Mouse (Mus musculus) c-Kit-negative CD71-positive TER-119-positive erythroid progenitor cells, embryonic 14.5 days (primary cell): ENCODE measurements around the gene Zfp982.
"Not testable (repeated sequence)": the region's sequence is repeated elsewhere in the genome, so short reads cannot be mapped to it uniquely, and the experiment has no call there.

Experiments
- DNase-seq: peaks from one replicate; pipeline ENCODE4 v3.0.0-alpha.2; 2013; ENCODE audit warnings: low read depth, low spot score

The Zfp982 gene

DNA sequence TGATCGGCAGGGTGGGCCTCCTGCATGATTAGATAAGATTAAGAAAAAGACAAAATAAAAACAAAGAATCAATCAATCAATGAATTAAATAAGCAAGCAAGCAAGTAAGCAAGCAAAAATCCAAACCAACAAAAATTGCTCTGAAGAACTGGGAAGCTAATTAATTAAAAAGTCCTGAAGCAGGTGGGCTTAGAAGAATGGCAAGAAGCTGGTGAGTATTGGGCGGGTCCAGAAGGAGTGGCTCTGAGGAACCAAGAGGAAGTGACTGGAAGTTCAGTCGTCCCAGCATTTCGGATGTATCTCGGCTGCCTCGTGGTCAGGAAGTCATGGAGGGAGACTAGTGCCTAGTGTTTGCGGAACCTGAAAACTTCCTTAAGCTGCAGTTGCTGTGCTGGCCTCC, at the start of gene Zfp982:
TSS of gene Zfp982 (plus strand) at position 301 of the 400 bp plus-strand sequence.
- DNase-seq: not testable (repeated sequence)

DNA sequence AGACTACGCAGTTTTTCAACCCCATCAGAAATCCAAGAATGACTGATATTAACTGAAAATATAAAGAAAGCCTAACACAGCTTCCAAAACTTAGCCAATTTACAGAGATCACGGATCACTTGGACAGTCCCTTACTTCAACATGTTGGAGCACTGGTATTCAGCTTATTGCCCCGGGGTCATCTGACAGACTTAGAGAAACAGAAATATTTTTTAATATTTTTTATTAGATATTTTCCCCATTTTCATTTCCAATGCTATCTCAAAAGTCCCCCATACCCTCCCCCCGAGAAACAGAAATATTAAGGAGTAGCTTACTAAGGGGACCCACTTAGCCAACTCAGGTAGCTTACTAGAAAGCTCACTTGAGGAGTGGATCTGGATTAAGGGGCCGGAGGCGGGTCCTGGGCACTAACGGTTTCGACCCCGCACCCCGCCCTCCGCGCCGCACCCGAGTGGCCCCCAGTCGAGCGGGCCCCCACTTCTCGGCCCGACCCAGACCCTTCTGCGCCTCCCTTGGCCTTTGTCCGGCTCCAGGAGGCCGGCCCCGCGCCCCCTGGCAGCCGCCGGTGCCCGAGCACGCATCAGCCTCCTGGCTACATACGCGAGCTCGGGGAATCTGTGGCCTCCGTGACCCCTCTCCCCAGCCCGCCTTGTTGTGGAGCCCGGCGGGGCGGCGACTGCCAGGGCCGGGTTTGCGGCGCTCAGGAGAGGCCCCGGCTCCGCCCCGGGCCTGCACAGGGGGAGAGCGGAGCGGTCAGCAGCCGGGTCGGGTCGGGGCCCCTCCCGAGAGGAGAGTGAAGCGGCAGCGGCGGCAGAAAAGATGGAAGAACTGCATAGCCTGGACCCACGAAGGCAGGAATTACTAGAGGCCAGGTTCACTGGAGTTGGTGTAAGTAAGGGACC, 49.3 kb upstream of the Zfp982 start:
- DNase-seq: not testable (repeated sequence)

DNA sequence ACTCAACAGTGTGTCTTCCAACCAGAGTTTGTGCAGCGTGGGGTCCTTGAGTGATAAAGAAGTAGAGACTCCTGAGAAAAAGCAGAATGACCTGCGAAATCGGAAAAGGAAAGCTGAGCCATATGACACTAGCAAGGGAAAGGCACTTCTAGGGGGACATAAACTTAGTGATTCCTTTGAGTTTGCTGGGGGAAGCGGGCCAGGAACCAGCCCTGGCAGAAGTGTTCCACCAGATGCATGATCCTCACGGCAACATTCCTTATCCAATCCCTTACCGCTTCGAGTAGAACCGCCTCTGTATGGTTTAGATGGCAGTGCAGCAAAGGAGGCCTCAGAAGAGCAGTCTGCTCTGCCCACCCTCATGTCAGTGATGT, 48.7 kb upstream of the Zfp982 start:
- not testable (repeated sequence) for DNase-seq

DNA sequence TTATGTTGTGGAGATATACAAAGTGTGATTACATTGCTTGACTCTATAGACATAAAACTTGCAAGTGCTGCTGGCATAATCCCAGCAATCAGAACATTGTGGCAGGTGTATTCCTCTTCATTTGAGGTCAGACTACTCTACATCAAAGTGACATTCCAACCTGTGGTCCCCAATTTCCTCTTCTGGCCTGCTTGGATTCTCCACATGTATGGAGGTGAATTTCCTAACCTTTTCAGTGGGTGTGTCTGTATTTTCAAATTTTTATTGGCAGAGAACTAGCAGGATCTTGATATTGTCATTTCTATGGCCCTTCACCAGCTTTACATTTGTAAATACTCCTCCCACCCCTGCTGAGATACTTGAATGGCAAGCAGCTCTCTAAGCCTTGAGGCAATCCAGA, 46.8 kb upstream of the Zfp982 start:
- DNase-seq: not testable (repeated sequence)

DNA sequence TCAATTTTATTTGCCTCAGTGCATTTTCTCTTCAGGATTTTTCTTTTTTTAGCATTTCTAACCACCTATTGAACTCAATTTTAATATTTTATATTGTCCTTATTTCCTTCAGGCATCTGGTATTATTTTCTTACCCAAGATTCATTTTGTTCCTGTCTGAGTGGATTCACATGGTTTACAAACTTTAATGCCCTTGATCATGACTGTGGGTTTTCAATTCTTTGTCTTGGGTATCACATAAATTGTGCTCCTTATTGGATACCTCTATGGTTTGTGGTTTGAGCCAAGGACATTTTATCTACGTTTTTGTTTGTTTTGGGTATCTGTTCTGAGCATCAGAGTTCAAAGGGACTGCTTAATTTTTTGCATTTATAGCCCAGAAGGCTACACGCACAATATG, 43.9 kb upstream of the Zfp982 start:
- DNase-seq: no peak

DNA sequence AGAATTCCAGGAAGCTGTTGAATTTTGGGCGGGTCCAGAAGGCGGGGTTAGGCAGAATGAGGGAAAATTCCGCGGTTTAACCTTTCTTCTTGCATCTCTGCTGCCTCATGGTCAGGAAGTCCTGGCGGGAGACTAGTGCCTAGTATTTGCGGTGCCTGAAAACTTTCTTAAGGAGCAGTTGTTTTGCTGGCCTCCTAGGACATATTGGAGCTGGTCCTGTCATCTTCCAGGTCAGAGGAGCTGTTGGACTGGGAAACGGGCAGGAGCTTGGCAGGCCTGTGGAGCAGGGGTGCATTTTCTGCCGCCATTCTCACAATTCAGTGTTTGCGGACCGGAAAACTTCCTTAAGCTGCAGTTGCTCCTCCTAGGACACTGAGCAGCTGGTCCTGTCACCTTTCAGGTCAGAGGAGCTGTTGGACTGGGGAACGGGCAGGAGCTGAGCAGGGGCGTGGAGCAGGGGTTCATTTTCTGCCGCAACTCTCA, 43.1 kb upstream of the Zfp982 start:
- DNase-seq: no peak

DNA sequence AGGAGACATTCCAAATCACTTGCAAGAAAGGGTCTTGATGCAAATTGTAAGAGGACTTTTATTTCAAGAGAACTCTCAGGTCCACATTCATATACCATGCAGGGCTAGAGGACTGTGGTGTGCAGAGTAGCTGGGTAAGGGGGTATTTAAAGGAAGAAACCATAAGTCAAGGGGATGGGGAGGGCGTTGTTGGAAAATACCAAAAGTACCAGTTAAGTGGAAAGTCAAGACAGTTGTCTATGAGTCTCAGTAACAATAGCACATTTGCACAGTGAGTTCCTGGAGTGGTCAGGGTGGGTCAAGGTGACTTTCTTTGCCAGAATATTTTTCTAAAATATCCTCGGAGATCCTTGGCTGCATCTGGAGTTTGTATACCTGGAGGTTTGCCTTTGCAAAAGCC, 42.2 kb upstream of the Zfp982 start:
- not testable (repeated sequence) for DNase-seq

DNA sequence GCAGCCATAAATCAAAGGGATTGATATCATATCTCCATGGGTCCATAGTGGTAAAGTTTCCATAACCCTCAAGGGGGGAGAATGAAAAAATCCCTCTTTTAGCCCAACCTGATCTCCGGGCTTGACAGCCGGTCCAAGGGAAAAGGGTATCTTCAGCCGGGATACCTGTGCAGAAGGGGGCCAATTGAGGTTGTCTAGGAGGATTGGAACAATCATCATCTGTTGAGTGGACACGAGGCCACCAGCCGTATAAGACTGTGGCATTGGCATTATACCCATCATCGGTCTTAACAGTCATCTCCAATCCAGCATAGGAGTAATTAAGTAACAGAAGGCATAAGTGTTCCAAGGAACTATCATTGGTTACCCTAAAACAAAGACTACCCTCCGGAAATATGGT, 25.0 kb upstream of the Zfp982 start:
- not testable (repeated sequence) for DNase-seq

DNA sequence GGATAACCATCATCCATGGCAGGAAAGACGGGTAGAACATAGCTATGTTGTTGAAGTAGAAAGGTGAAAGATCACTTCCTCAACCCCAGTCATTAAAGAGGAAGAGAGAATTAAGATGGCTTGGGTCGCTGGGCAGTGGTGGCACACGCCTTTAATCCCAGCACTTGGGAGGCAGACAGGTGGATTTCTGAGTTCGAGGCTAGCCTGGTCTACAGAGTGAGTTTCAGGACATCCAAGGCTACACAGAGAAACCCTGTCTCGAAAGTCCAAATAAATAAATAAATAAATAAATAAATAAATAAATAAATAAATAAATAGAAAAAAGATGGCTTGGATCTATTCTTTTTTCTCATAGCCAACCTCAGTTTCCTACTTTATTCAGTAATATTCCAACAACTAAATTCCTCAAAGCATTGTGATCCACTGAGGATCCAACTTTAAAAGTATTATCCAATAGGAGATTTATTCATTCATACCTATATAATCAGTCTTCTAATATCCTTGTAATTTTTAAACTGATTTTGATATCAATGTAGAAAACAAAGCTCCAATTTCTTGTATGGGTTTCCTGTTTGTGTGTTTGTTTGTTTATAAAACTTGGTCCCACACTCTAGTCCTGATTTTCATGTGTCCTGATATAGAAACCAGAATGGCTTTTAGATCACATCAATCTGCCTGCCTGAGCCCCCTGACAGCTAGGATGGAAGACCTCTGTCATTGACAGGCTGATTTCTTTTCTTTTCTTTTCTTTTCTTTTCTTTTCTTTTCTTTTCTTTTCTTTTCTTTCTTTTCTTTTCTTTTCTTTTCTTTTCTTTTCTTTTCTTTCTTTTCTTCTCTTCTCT, 6.8 kb downstream of the Zfp982 start:
- not testable (repeated sequence) for DNase-seq

DNA sequence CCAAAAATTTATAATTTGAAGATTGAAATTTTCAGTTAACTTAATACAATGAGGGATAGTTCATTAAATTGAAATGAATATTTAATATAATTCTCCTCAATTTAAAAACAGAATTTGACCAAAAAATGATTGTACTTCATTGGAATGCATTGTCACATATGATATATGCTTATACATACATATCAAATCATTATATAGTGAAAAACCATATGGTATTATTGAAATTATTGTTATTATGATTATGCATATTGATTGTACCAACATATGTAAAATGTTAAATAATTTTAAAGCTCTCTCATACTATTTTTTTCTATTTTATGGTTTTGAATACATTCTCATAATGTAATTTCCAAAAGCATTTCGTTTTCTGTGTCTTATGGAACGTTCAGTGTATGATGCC, 17.0 kb downstream of the Zfp982 start:
- DNase-seq: no peak

DNA sequence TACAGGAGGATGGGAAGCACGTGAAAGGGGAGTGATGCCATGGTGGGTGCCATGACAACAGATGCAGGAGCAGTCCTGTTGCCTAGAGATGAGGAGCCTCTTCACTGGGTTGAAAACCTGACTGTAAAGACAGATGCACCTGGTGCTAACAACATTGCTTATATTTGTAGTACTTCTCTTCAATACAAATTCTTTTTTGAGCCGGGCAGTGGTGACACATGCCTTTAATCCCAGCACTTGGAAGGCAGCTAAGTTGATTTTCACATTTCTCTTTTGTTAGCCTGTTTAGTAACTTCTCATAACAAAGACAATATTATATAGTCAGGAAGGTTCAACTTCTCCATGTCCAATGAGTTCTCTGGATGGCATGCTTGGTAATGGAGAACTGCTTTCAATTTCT, 26.8 kb downstream of the Zfp982 start:
- DNase-seq: no peak

DNA sequence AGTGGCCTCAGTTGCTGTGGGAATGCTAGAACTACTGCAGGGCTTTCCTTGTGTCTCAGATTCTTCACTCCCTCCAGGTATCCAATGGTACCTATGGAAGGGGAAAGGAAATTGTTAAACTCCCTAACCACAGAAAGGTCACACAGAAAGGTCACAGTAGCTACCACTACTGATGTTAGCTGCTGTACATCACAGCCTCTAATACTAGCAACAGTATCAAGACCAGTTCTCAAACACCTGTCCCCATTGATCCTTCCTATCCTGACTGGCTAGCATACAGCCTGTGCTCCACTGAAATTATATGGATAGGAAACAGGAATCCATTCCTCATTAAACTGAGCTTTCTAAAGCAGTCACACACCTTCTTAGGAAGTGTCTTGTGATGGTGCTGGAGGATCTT, 27.9 kb downstream of the Zfp982 start:
- no peak for DNase-seq

DNA sequence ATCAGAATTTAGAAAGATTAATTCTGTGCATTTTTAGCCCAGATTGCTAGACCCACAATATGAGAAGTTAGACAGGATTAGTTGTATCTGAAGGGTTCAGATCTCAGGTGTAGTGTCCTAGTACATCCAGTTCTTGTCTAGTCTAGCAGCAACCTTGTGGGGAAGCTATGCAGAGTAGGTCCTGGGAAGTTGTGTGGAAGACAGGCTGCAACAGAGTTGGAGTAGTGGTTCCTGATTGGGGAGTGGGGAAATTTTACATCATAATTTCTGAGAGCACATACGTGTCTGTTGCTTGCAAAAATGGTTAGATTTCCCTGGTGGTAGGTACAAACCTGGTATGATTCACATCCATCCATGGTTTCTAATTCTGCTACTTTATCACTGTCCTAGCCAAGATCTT, 32.9 kb downstream of the Zfp982 start:
- no peak for DNase-seq

DNA sequence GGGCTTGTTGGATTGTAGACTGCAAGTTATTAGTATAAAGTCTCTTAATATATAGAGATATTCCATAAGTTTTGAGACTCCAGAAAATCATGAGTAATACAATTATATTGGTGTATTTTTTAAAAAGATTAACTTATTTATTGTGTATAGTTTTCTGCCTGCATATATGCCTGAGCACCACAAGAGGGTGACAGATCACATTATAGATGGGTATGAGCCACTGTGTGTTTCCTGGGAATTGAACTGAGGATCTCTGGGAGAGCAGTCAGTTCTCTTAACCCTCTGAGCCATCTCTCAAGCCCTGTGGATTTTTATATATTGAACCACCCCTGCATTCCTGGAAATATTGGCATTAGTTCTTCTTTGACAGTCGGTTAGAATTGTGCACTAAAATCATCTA, 38.1 kb downstream of the Zfp982 start:
- DNase-seq: no peak

DNA sequence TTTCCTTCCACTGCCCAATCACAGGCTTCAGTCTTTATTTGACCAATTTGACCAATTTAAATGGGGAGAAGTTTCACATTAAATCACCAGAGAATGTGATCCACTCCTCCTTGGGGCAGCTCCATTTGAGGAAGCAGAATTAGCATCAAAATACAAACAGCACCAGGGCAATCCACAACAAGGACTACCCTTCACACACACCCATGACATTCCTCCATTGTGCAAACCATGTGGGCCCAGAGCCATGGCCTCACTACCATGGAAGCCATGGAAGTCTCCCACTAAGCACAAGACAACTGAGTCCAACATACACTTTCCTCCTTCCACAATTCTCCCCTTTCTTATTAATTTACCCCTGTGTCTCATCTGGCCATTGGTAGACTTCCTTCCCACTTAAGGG, 43.7 kb downstream of the Zfp982 start:
- DNase-seq: not testable (repeated sequence)

DNA sequence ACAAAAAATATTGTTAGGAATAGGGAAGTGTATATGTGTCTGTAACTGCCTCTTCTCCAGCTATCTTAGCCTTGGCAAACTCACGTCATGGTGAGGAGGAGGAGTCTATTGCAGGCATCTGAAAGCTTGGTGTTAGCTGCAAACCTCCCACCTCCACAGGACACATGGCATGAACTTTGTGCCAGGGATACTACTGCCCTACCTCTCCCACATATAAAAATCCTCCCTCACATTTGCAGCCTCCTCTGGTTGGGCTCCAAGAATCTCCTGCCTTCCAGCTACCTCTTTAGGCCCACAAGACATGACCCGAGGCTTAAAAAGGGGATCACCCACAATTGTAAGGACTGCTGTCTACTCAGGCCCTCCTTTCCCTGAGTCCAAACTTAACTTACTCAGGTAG, 45.5 kb downstream of the Zfp982 start:
- DNase-seq: no peak

DNA sequence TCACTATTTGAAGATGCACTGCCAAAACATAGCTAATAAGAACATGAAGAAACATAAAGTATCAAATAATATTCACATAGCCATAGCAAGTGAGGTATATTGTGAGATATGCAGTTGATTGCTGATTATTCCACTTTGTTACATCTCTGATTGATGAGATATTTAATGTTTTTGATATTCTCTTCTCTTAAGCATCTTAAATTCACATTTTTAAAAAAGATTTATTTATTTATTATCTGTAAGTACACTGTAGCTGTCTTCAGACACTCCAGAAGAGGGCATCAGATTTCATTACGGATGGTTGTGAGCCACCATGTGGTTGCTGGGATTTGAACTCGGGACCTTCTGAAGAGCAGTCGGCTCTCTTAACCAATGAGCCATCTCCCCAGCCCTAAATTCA, 47.7 kb downstream of the Zfp982 start, which contains the start of gene Gm16503:
TSS of gene Gm16503 (plus strand) at position 301 of the 400 bp plus-strand sequence.
- DNase-seq: not testable (repeated sequence)

DNA sequence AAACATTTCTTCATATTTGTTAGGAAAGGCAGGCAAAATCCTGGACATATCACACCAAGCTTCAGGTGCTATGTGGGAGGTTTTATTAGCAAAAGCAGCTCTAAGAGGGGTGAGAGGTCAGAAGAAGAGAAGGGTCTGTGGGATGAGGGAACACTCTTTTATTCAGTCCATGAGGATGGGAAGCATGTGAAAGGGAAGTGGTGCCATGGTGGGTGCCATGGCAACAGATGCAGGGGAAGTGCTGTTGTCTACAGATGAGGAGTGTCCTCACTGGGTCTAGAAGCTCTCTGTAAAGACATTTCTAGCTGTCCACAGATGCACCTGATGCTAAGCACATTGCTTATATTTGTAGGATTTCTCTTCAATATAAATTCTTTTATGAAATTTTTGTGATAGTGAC, 48.9 kb downstream of the Zfp982 start:
- no peak for DNase-seq

DNA sequence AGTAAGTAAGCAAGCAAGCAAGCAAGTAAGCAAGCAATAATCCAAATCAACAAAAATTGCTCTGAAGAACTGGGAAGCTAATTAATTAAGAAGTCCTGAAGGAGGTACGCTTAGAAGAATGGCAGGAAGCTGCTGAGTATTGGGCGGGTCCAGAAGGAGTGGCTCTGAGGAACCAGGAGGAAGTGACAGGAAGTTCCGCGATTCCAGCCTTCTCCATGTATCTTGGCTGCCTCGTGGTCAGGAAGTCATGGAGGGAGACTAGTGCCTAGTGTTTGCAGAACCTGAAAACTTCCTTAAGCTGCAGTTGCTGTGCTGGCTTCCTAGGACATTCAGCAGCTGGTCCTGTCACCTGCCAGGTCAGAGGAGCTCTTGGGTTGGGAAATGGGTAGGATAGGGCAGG, 60.9 kb downstream of the Zfp982 start, which contains the start of gene Zfp985:
TSS of gene Zfp985 (plus strand) at position 207 of the 400 bp plus-strand sequence.
- DNase-seq: not testable (repeated sequence)

DNA sequence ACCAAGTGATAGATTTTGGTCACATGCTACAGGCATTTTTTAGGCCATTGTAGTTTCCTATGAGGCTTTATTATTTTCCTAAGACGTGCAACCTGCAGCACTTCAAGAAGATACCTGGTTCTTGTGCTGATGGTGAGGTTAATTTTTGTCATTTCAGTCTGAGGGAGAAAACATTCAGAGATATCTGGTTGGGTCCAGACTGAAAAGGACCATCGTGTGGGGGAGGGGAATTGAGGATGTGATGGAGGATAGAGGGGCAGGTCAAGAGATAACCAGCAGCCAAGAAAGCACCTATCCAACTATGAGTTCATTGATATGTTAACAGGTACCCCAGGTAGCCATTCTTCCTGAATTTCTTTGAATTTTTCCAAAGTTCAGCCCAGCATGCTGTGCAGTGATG, 62.1 kb downstream of the Zfp982 start:
- DNase-seq: not testable (repeated sequence)

DNA sequence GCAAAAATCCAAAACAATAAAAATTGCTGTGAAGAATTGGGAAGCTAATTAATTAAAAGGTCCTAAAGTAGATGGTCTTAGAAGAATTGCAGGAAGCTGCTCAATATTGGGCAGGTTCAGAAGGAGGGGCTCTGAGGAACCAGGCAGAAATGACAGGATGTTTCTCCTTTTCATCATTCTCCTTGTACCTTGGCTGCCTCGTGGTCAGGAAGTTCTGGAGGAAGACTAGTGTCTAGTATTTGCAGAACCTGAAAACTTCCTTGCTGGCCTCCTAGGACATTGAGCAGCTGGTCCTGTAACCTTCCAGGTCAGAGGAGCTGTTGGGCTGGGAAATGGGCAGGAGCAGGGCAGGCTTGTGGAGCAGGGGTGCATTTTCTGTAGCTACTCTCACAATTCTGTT, 64.7 kb downstream of the Zfp982 start:
- DNase-seq: not testable (repeated sequence)

DNA sequence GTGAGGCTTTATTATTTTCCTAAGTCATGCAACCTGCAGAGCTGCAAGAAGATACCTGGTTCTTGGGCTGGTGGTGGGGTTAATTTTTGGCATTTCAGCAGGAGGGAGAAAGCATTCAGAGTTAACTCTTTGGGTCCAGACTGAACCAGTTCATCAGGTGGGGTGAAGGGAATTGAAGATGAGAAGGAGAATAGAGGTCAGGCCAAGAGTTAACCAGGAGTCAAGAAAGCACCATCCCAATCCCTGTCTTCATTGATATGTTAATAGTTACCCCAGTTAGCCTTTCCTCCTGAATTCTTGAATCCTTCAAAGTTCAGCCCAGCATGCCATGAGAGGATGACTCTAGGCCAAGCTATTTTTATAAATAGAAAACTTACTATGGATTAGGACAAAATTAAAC, 65.8 kb downstream of the Zfp982 start:
- not testable (repeated sequence) for DNase-seq
